In the genomic region with DNA sequence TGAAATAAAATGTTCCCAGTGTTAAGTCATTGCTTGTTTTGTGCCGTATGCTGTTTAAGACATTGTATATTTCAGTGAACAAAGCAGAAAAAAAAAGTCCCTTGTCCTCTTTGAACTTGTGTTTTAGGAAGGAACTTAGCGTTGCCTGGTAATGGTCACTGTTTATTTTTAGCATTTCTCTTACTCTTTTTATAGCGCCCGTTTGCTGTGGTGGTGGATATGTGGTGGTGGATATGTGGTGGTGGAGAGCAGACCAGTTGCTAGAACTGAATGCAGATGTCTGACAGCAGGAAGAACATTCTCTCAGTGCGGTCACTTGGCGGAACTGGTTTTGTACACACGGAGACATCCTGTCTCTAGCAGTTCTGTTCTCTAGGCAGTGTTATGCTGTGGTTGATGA, we compare ENCODE assay signal across 8 mouse cellular contexts. TPM values are rescaled to one million over a fixed set of nuclear protein-coding genes. Genes with fewer than 3 reads are reported as not detected.
DNase-seq lines count a peak whose midpoint lies in the region; ATAC-seq lines count a peak whose summit lies in the region.

No protein-coding gene starts in this region.

- H3K4me3 ChIP-seq in liver, embryonic 12.5 days: no peak overlapping the region
- no peak overlapping the region for H3K4me3 ChIP-seq in hindbrain, embryonic 11.5 days (ENCODE audit: low read depth, low read length)
- H3K4me3 ChIP-seq in hindbrain, embryonic 12.5 days: no peak overlapping the region

- peak; percentile 27 for DNase-seq in layer of hippocampus, adult 9-10 months (ENCODE audit: low spot score)
- no peak for DNase-seq in layer of hippocampus, postnatal 36 days
- peak; percentile 12 to 24 for DNase-seq in frontal cortex, postnatal 14 days (ENCODE audit: low spot score in 2 of 2)
- DNase-seq in cerebellum, postnatal 25 days: no peak
- DNase-seq in hindbrain, embryonic 11.5 days (ENCODE audit: low spot score): no peak

- peaks cover 67% of the 10 kb centered on the region for H3K36me3 ChIP-seq in liver, embryonic 12.5 days
- peaks cover 6% of the 10 kb centered on the region for H3K36me3 ChIP-seq in hindbrain, embryonic 11.5 days (ENCODE audit: control insufficient read depth, insufficient read depth, low read length)
- H3K36me3 ChIP-seq in hindbrain, embryonic 12.5 days: peaks cover 37% of the 10 kb centered on the region

- WGBS in liver, embryonic 12.5 days (ENCODE audit: insufficient replicate concordance): 30% methylated on average over 7 of the region's 7 CpGs
- 90% methylated on average over 7 of the region's 7 CpGs for WGBS in hindbrain, embryonic 11.5 days
- WGBS in hindbrain, embryonic 12.5 days: 95% methylated on average over 7 of the region's 7 CpGs

- no peaks in the 10 kb centered on the region for H3K27me3 ChIP-seq in liver, embryonic 12.5 days (replicated peaks)
- H3K27me3 ChIP-seq in hindbrain, embryonic 11.5 days (ENCODE audit: control insufficient read depth, insufficient read depth, low read length): no peaks in the 10 kb centered on the region
- no peaks in the 10 kb centered on the region for H3K27me3 ChIP-seq in hindbrain, embryonic 12.5 days

- H3K27ac ChIP-seq in liver, embryonic 12.5 days: no peak overlapping the region
- H3K27ac ChIP-seq in hindbrain, embryonic 11.5 days (ENCODE audit: low read depth, low read length): no peak overlapping the region
- H3K27ac ChIP-seq in hindbrain, embryonic 12.5 days: no peak overlapping the region

- no peak overlapping the region for H3K4me2 ChIP-seq in liver, embryonic 12.5 days
- H3K4me2 ChIP-seq in hindbrain, embryonic 11.5 days (replicated peaks; ENCODE audit: low read depth, low read length): no peak overlapping the region
- H3K4me2 ChIP-seq in hindbrain, embryonic 12.5 days (replicated peaks): no peak overlapping the region

- ATAC-seq in liver, embryonic 12.5 days: 0 out of 2 replicates have a peak, but pooled peaks have one; percentile 27
- ATAC-seq in neutrophil, adult 5-6 weeks (ENCODE audit: extremely low read depth, insufficient number of reproducible peaks, low FRiP score, poor library complexity, severe bottlenecking): peak; percentile 94
- ATAC-seq in hindbrain, embryonic 11.5 days (ENCODE audit: low FRiP score): no peak
- ATAC-seq in hindbrain, embryonic 12.5 days (ENCODE audit: low FRiP score): no peak

- H3K9ac ChIP-seq in liver, embryonic 12.5 days: no peak overlapping the region
- H3K9ac ChIP-seq in hindbrain, embryonic 11.5 days (ENCODE audit: low read depth, low read length): no peak overlapping the region
- no peak overlapping the region for H3K9ac ChIP-seq in hindbrain, embryonic 12.5 days

- peaks cover 14% of the 10 kb centered on the region for H3K4me1 ChIP-seq in liver, embryonic 12.5 days
- H3K4me1 ChIP-seq in hindbrain, embryonic 11.5 days (replicated peaks; ENCODE audit: control insufficient read depth, insufficient read depth, low read length): no peaks in the 10 kb centered on the region
- H3K4me1 ChIP-seq in hindbrain, embryonic 12.5 days: no peaks in the 10 kb centered on the region

- H3K9me3 ChIP-seq in liver, embryonic 12.5 days (replicated peaks): no peaks in the 10 kb centered on the region
- H3K9me3 ChIP-seq in hindbrain, embryonic 11.5 days (ENCODE audit: control insufficient read depth, low read length): no peaks in the 10 kb centered on the region
- no peaks in the 10 kb centered on the region for H3K9me3 ChIP-seq in hindbrain, embryonic 12.5 days (replicated peaks)

RNA-seq across cellular contexts. Expression of a gene that starts 8.1 kb away (rescaled TPM):
- 10 to 100 TPM; 82.2 to 85.0 TPM for total RNA-seq in layer of hippocampus, postnatal 36 days (2021)
- 108 and 114 TPM in 2 replicates for polyA plus RNA-seq in liver, embryonic 12.5 days (2016; fragmentation: Nextera tagmentation; extraction: Ambion mirVana)
- total RNA-seq in neutrophil, adult 5-6 weeks (2017): 70.2 and 76.5 TPM in 2 replicates
- polyA plus RNA-seq in hindbrain, embryonic 11.5 days (2014; fragmentation: Nextera tagmentation; extraction: Ambion mirVana): 229 and 239 TPM in 2 replicates
- polyA plus RNA-seq in hindbrain, embryonic 12.5 days (2016; fragmentation: Nextera tagmentation; extraction: Ambion mirVana): 185 and 195 TPM in 2 replicates

RNA-seq across cellular contexts. Expression of a gene that starts 25.7 kb away (rescaled TPM):
- 10 to 100 TPM; 17.5 to 20.2 TPM for total RNA-seq in layer of hippocampus, postnatal 36 days (2021)
- polyA plus RNA-seq in liver, embryonic 12.5 days (2016; fragmentation: Nextera tagmentation; extraction: Ambion mirVana): 15.0 and 16.5 TPM in 2 replicates
- total RNA-seq in neutrophil, adult 5-6 weeks (2017): 29.6 and 32.9 TPM in 2 replicates
- polyA plus RNA-seq in hindbrain, embryonic 11.5 days (2014; fragmentation: Nextera tagmentation; extraction: Ambion mirVana): 16.6 and 17.7 TPM in 2 replicates
- 14.1 and 14.4 TPM in 2 replicates for polyA plus RNA-seq in hindbrain, embryonic 12.5 days (2016; fragmentation: Nextera tagmentation; extraction: Ambion mirVana)

RNA-seq across cellular contexts. Expression of a gene that starts 45.9 kb away (rescaled TPM):
- not detected for total RNA-seq in layer of hippocampus, postnatal 36 days (2021)
- 32.2 and 35.8 TPM in 2 replicates for polyA plus RNA-seq in liver, embryonic 12.5 days (2016; fragmentation: Nextera tagmentation; extraction: Ambion mirVana)
- 276 and 287 TPM in 2 replicates for total RNA-seq in neutrophil, adult 5-6 weeks (2017)
- polyA plus RNA-seq in hindbrain, embryonic 11.5 days (2014; fragmentation: Nextera tagmentation; extraction: Ambion mirVana): 3.0 and 3.9 TPM in 2 replicates
- polyA plus RNA-seq in hindbrain, embryonic 12.5 days (2016; fragmentation: Nextera tagmentation; extraction: Ambion mirVana): 1.8 and 3.0 TPM in 2 replicates

Comparison
In these comparisons a context has a peak if more than half of its experiments do, and no peak if none do; other contexts are left out.
1. DNase-seq: peak in layer of hippocampus, adult 9-10 months (single experiment) and frontal cortex, postnatal 14 days (2 of 2); none in layer of hippocampus, postnatal 36 days (0 of 2), cerebellum, postnatal 25 days (0 of 2) and hindbrain, embryonic 11.5 days (single experiment).
2. ATAC-seq: peak in liver, embryonic 12.5 days (single experiment) and neutrophil, adult 5-6 weeks (single experiment); none in hindbrain, embryonic 11.5 days (single experiment) and hindbrain, embryonic 12.5 days (single experiment).